Mouse (Mus musculus): ENCODE measurements around the gene Wscd2.

DNA sequence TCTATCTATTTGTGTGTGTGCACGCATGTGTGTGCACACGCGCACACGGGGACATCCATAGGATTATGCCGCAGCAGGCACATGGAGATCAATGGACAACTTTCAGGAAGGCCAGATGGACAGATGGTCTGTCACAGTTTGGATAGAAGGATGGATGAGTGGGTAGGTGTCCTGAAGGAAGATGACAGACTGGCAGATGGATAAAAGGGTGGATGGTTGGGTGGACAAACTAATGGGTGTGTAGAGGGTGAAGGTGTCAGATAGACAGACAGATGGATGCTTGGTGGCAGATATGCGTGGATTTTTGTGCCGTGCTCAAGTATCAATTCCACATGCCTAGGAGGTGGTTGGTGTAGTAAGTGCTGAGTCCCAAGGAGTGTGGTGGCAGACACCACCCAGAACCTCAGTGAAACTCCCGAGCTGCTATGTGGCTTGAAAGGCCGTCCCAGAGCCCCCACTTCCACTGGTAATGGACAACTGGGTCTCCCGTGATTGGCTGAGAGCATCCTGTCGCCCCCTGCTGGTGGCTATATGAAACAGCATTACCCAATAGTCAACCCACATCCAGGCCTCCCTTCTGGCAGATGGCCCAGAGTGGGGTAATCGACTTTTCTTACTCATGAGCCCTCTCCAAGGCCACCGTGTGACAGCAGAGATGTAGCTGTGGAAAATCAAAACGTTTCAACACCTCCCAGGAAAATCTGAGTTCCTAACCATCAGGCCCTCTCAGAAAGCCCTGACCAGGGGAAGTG, 58.0 kb downstream of the Wscd2 start:
- TF ChIP-seq CTCF (IDR thresholded peaks at IDR 0.05; ENCODE audit: control insufficient read depth, insufficient read depth, insufficient replicate concordance, low read depth, low read length) (peak; percentile 85), POLR2A (IDR thresholded peaks at IDR 0.05; ENCODE audit: control insufficient read depth, low read depth, low read length) (no peak)

Data from testis, adult 2 months (tissue).